Mouse (Mus musculus) limb, embryonic 15.5 days (tissue): ENCODE measurements around the gene Rasgef1c. TPM values are rescaled to one million over a fixed set of nuclear protein-coding genes. Genes with fewer than 3 reads are reported as not detected.

ENCODE experiments used
- ATAC-seq: fragments of 200-750 bp; cut with Nextera tagmentation; 2 replicates; pipeline ENCODE4 v1.8.0; 2017; ENCODE audit warnings: low read depth, moderate TSS enrichment; ENCODE audit not compliant: insufficient number of reproducible peaks, low FRiP score, low TSS enrichment
- H3K27ac ChIP-seq: fragments of 300-500 bp; sonication (generic); 2 replicates; pipeline ENCODE4 v1.5.1; 2015; ENCODE audit warnings: moderate library complexity, mild to moderate bottlenecking, inconsistent platforms
- H3K27me3 ChIP-seq: fragments of 300-500 bp; sonication (generic); 2 replicates; pipeline ENCODE4 v1.6.1; 2015; ENCODE audit warnings: inconsistent platforms
- H3K36me3 ChIP-seq: fragments of 300-500 bp; sonication (generic); 2 replicates; pipeline ENCODE4 v1.6.1; 2015; ENCODE audit warnings: inconsistent platforms
- H3K4me1 ChIP-seq: fragments of 300-500 bp; sonication (generic); 2 replicates; pipeline ENCODE4 v1.6.1; 2015; ENCODE audit warnings: inconsistent platforms
- H3K4me2 ChIP-seq: fragments of 300-500 bp; sonication (generic); 2 replicates; pipeline ENCODE4 v1.6.1; 2015; ENCODE audit warnings: mild to moderate bottlenecking, inconsistent platforms
- H3K4me3 ChIP-seq: fragments of 300-500 bp; sonication (generic); 2 replicates; pipeline ENCODE4 v1.5.1; 2015; ENCODE audit warnings: mild to moderate bottlenecking, inconsistent platforms
- H3K9ac ChIP-seq: fragments of 300-500 bp; sonication (generic); 2 replicates; pipeline ENCODE4 v1.6.1; 2015; ENCODE audit warnings: inconsistent platforms
- H3K9me3 ChIP-seq: fragments of 300-500 bp; sonication (generic); 2 replicates; pipeline ENCODE4 v1.6.1; 2016; ENCODE audit warnings: inconsistent platforms
- WGBS: fragments of 180-500 bp; shearing (Covaris S2); methylation state at CpG from one replicate; pipeline ENCODE4 v1.1.7; 2015; 5-methylcytosine and 5-hydroxymethylcytosine counted together
- polyA plus RNA-seq: library from polyadenylated mRNA; unstranded; fragments of >200 nt; fragmentation: Nextera tagmentation; extraction: Ambion mirVana; gene quantifications from 2 replicates; pipeline ENCODE4 v1.2.1, GENCODE M21; 2015

Gene Rasgef1c
- polyA plus RNA-seq, 1 experiment from 2014 or later: 0.76 TPM

DNA sequence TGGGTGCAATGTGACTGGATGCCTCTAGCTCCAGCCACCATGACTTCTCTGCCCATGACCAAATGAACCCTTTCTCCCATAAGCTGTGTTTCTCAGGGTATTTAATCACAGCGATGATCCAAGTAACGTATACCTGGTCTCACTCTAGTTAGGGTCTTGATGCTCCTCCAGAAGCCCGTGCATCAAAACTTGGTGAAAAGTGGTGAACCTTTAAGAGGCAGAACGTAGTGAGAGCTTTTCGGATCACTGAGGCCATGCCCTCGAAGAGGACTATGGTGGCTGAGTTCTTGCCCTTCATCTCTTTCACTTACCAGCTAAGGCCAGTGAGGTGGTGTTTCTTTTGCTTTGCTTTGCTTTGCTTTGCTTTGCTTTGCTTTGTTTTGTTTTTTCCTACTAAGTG is 52.0 kb downstream of the Rasgef1c start:
- Histone ChIP-seq H3K36me3 (no peaks in the 10 kb centered on the region), H3K9me3 (no peaks in the 10 kb centered on the region), H3K9ac (no peak overlapping the region), H3K27ac (no peak overlapping the region), H3K27me3 (no peaks in the 10 kb centered on the region; the same call in 1 of the 2 replicates), H3K4me3 (no peak overlapping the region), H3K4me1 (no peaks in the 10 kb centered on the region), H3K4me2 (no peak overlapping the region)
- 96% methylated on average over 6 of the region's 6 CpGs for WGBS
- no peak for ATAC-seq

DNA sequence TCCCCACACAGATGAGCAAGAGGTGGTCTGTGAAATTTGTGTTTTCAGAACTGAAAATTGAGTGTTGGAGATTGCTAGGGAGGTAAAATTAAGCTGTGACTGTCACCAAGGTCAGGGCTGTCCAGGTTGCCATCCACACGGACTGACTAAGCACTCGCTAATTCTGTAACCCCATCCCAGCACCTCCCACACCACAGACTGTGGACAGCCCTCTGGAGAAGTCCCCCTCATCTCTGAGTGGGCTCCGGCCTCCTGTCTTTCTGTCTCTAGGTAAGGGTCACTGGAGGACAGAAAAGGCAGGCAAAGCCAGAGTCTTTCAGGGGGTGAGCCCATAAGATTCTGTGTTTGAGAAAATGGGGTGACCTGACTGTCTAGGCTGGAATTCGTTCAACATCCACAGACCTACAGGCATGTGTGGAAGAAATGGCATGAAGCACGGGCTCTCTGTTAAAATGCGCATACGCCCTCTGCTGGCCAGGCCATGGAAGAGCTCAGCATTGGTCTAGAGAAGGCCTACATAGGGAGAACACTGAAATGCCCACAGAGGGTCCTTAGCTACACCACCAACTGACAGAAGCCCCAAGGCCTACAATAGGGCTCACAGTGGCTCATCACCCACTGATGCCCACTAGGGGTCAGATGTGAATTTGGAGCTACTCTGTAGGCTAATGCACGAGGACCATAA is 54.1 kb downstream of the Rasgef1c start:
- no peak overlapping the region for H3K9ac ChIP-seq
- ATAC-seq: peak; percentile 45; the same call in 1 of the 2 replicates
- no peak overlapping the region for H3K27ac ChIP-seq
- no peak overlapping the region for H3K4me3 ChIP-seq
- no peak overlapping the region for H3K4me2 ChIP-seq
- no peaks in the 10 kb centered on the region for H3K4me1 ChIP-seq
- 26% methylated on average over 8 of the region's 8 CpGs for WGBS
- H3K27me3 ChIP-seq: no peaks in the 10 kb centered on the region; the same call in 1 of the 2 replicates
- no peaks in the 10 kb centered on the region for H3K36me3 ChIP-seq
- no peaks in the 10 kb centered on the region for H3K9me3 ChIP-seq

DNA sequence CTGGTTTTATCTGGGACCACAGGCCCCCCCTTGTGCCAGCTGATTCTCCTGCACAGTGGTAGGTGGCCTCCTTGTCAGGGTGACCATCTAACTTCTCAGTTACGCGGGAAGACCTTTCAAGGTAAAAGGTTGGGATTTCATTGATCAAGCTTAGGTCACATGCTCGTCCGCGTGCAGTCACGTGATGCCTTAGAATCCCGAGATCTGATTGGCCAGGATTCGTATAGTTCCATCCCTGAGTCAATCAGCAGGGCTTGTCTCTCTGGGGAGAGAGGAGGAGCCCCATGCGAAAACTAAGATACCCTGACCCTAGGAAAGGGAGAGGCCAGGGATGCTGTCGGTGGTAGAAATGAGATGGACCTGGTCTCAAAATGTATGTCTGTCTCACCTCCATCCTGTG is 56.4 kb downstream of the Rasgef1c start:
- 79% methylated on average over 10 of the region's 10 CpGs for WGBS
- no peaks in the 10 kb centered on the region for H3K9me3 ChIP-seq
- no peak overlapping the region for H3K4me2 ChIP-seq
- H3K27ac ChIP-seq: no peak overlapping the region
- H3K27me3 ChIP-seq: peaks cover 3% of the 10 kb centered on the region; the same call in 1 of the 2 replicates
- ATAC-seq: no peak
- no peak overlapping the region for H3K4me3 ChIP-seq
- H3K9ac ChIP-seq: no peak overlapping the region
- H3K4me1 ChIP-seq: no peaks in the 10 kb centered on the region
- H3K36me3 ChIP-seq: no peaks in the 10 kb centered on the region

GRCm38 (mm10) chr11:49961098-49961740 is 59.6 kb downstream of the Rasgef1c start:
- 31% methylated on average over 10 of the region's 10 CpGs for WGBS
- ATAC-seq: no peak
- no peak overlapping the region for H3K4me3 ChIP-seq

GRCm38 (mm10) chr11:49965320-49965719 is 63.7 kb downstream of the Rasgef1c start:
- Histone ChIP-seq H3K4me1 (no peaks in the 10 kb centered on the region), H3K4me3 (no peak overlapping the region), H3K9me3 (no peaks in the 10 kb centered on the region), H3K36me3 (no peaks in the 10 kb centered on the region), H3K4me2 (no peak overlapping the region), H3K9ac (no peak overlapping the region), H3K27ac (no peak overlapping the region), H3K27me3 (0 out of 2 replicates have a peak, but pooled peaks cover 3% of the 10 kb centered on the region)
- no peak for ATAC-seq
- WGBS: 75% methylated on average over 3 of the region's 3 CpGs

More at GRCm38 (mm10) chr11:49961098-49961740, 59.6 kb downstream of the Rasgef1c start:
- Histone ChIP-seq H3K27ac (no peak overlapping the region), H3K4me1 (no peaks in the 10 kb centered on the region), H3K36me3 (no peaks in the 10 kb centered on the region), H3K9ac (no peak overlapping the region), H3K4me2 (no peak overlapping the region), H3K27me3 (peaks cover 3% of the 10 kb centered on the region; the same call in 1 of the 2 replicates), H3K9me3 (no peaks in the 10 kb centered on the region)

DNA sequence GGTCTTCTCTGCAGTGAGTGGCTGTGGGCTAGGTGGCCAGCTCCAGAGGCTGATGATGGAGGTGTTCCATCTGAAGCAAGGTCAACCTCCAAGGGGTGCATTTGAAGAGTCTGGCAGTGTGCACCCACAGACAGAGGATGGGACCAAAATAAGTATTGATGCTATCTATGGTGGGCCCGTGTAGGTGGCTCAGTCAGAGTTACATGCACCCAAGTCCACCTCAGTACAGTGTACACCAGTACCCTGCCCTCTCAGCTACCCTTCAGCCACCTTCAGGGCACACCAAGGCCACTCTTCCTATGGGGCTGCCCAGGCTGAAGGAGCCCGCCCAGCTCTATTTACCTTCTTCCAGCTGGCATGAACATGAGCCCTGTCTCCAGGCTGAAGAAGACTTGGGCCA is 68.1 kb downstream of the Rasgef1c start:
- Histone ChIP-seq H3K4me2 (no peak overlapping the region), H3K27ac (no peak overlapping the region), H3K36me3 (no peaks in the 10 kb centered on the region), H3K9ac (no peak overlapping the region), H3K4me3 (no peak overlapping the region), H3K9me3 (no peaks in the 10 kb centered on the region), H3K4me1 (no peaks in the 10 kb centered on the region), H3K27me3 (no peaks in the 10 kb centered on the region)
- ATAC-seq: no peak
- 83% methylated on average over 2 of the region's 2 CpGs for WGBS

- no peak for ATAC-seq
- H3K9ac ChIP-seq: no peak overlapping the region
- H3K27ac ChIP-seq: no peak overlapping the region
- H3K4me1 ChIP-seq: no peaks in the 10 kb centered on the region
- no peak overlapping the region for H3K4me2 ChIP-seq
- no peaks in the 10 kb centered on the region for H3K9me3 ChIP-seq
- H3K27me3 ChIP-seq: no peaks in the 10 kb centered on the region
- WGBS: 80% methylated on average over 10 of the region's 10 CpGs
- no peaks in the 10 kb centered on the region for H3K36me3 ChIP-seq
- no peak overlapping the region for H3K4me3 ChIP-seq
These were observed 72.2 kb downstream of the Rasgef1c start for GRCm38 (mm10) chr11:49973657-49974340.

DNA sequence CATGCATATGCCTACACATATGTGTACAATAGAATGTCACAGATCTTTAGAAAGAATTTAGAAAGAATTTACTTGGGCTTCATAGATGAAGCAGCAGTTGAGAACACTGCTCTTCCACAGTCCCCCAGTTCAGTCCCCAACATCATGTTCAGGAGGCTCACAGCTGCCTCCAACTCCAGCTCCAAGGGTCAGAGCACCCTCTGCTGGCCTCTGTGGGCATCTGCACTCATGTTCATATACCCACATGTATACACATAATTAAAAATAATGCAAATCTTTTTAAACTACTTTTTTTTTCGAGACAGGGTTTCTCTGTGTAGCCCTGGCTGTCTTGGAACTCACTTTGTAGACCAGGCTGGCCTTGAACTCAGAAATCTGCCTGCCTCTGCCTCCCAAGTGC is 73.0 kb downstream of the Rasgef1c start:
- no peaks in the 10 kb centered on the region for H3K4me1 ChIP-seq
- H3K36me3 ChIP-seq: no peaks in the 10 kb centered on the region
- 51% methylated on average over 1 of the region's 1 CpGs for WGBS
- no peak overlapping the region for H3K4me2 ChIP-seq
- no peak for ATAC-seq
- no peak overlapping the region for H3K27ac ChIP-seq
- no peak overlapping the region for H3K9ac ChIP-seq
- H3K9me3 ChIP-seq: no peaks in the 10 kb centered on the region
- H3K27me3 ChIP-seq: no peaks in the 10 kb centered on the region
- no peak overlapping the region for H3K4me3 ChIP-seq

- no peak overlapping the region for H3K9ac ChIP-seq
- no peaks in the 10 kb centered on the region for H3K4me1 ChIP-seq
- H3K36me3 ChIP-seq: no peaks in the 10 kb centered on the region
- H3K27ac ChIP-seq: no peak overlapping the region
- no peak overlapping the region for H3K4me3 ChIP-seq
- WGBS: 80% methylated on average over 10 of the region's 10 CpGs
- no peak overlapping the region for H3K4me2 ChIP-seq
- ATAC-seq: no peak
- H3K27me3 ChIP-seq: no peaks in the 10 kb centered on the region
- H3K9me3 ChIP-seq: no peaks in the 10 kb centered on the region
These were observed 76.4 kb downstream of the Rasgef1c start for GRCm38 (mm10) chr11:49977963-49978568.

DNA sequence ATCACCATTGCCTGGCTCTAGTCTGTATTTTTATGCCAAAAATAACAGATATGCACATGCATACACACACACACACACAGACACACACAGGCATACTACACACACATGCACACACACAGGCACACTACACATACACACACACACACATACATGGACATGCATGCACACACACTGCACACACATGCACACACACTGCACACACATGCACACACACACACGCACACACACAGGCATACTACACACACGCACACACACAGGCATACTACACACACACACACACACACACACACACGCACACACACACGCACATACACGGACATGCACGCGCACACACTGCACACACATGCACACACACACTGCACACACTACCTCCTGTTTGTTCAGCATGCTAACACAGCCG is 77.3 kb downstream of the Rasgef1c start:
- H3K4me2 ChIP-seq: no peak overlapping the region
- no peak overlapping the region for H3K27ac ChIP-seq
- 94% methylated on average over 8 of the region's 8 CpGs for WGBS
- H3K36me3 ChIP-seq: no peaks in the 10 kb centered on the region
- H3K9me3 ChIP-seq: no peaks in the 10 kb centered on the region
- H3K4me1 ChIP-seq: no peaks in the 10 kb centered on the region
- H3K4me3 ChIP-seq: no peak overlapping the region
- no peak overlapping the region for H3K9ac ChIP-seq
- ATAC-seq: no peak
- H3K27me3 ChIP-seq: no peaks in the 10 kb centered on the region

DNA sequence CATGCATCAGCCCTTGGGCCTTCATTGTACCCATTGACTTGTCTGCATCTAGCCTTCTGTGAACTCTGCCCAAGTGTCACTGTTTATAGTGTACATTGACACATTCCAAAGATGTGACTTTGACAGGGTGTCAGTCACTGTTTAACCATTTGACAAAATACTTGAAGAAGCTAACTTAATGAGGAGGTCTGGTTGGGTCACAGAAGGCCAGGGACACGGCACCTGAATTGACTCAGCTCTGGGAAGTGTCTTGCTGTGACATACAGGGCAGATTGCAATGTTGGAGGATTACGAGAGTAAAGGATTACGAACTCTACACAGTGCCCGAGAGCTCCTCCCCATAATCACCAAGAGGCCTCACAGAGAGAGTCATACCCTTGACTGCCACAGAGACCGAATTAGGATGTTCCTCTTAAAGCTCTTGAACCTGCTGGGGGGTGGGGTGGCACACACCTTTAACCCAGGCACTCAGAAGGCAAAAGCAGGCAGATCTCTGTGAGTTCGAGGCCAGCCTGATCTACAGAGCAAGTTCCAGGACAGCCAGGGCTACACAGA is 79.1 kb downstream of the Rasgef1c start:
- 71% methylated on average over 6 of the region's 6 CpGs for WGBS
- Histone ChIP-seq H3K4me3 (no peak overlapping the region), H3K27me3 (no peaks in the 10 kb centered on the region)

More for the DNA sequence above, 79.1 kb downstream of the Rasgef1c start:
- Histone ChIP-seq H3K4me2 (no peak overlapping the region), H3K9me3 (no peaks in the 10 kb centered on the region), H3K36me3 (no peaks in the 10 kb centered on the region), H3K4me1 (no peaks in the 10 kb centered on the region), H3K9ac (no peak overlapping the region), H3K27ac (no peak overlapping the region)
- ATAC-seq: no peak
